Mouse (Mus musculus): ENCODE data around the gene Dnajc1. TPM values are rescaled to one million over a fixed set of nuclear protein-coding genes. Genes with fewer than 3 reads are reported as not detected.

Dnajc1 gene
- polyA plus RNA-seq, 1 experiment from 2014 or later = 16.5 TPM

DNA sequence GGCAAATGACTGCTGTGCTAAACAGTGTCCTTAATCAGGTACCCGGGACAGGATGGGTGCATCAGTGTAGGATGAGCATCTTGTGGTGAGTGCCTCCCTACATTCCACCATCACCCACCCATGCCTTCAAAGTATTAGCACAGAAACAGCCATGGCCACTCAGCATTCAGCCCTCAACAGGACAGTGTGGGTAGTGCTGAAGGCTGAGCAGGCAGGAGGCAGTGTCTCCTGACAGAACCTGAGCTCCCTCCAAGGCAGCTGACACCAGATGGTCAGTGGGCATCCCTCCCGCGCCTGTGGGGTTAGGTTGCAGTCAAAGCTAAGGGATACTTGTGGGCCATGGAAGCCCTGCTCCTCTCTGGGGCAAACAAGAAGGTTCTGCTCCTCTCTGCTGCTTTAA lies 174.8 kb downstream of the Dnajc1 start:
- H3K27me3 ChIP-seq (replicated peaks; ENCODE audit: control insufficient read depth, insufficient read depth, low read length) = no peaks in the 10 kb centered on the region
- H3K4me1 ChIP-seq (ENCODE audit: control insufficient read depth, insufficient read depth, low read length) = no peaks in the 10 kb centered on the region
- DNase-seq (ENCODE audit: low spot score) = no peak
- no peaks in the 10 kb centered on the region for H3K9me3 ChIP-seq (replicated peaks; ENCODE audit: control insufficient read depth, low read length)
- H3K9ac ChIP-seq (ENCODE audit: low read length) = no peak overlapping the region
- peaks cover 61% of the 10 kb centered on the region for H3K36me3 ChIP-seq (ENCODE audit: control insufficient read depth, insufficient read depth, low read length)
- WGBS = 78% methylated on average over 3 of the region's 3 CpGs
- no peak for ATAC-seq
- H3K27ac ChIP-seq (ENCODE audit: low read depth, low read length) = no peak overlapping the region
- no peak overlapping the region for H3K4me2 ChIP-seq (ENCODE audit: low read length)
- H3K4me3 ChIP-seq (ENCODE audit: low read depth, low read length) = no peak overlapping the region

DNA sequence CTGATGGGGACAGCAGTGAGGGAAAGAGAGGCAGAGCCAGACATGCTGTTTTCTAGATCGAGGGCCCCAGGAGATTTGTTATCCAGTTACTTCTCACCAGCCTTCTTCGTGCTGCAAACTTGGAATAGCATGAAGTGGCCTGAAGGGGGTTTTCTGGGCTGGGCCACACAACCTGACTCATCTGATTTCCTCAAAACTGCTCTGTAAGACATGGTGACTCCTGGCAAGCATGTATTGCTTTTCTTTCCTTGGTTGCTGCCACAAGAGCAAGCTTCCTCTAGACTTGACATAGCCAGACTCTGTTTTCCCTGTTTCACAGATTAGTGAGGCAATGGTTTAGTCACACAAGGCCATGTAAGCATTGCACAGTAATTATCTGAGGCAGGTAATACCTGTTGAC lies 178.6 kb downstream of the Dnajc1 start:
- no peaks in the 10 kb centered on the region for H3K27me3 ChIP-seq (replicated peaks; ENCODE audit: control insufficient read depth, insufficient read depth, low read length)
- H3K36me3 ChIP-seq (ENCODE audit: control insufficient read depth, insufficient read depth, low read length) = peaks cover 81% of the 10 kb centered on the region
- H3K4me2 ChIP-seq (ENCODE audit: low read length) = no peak overlapping the region
- WGBS = 89% methylated on average over 2 of the region's 2 CpGs
- ATAC-seq (no peak), DNase-seq (ENCODE audit: low spot score) (no peak)
- H3K4me3 ChIP-seq (ENCODE audit: low read depth, low read length) = no peak overlapping the region
- no peak overlapping the region for H3K9ac ChIP-seq (ENCODE audit: low read length)
- no peak overlapping the region for H3K27ac ChIP-seq (ENCODE audit: low read depth, low read length)
- H3K4me1 ChIP-seq (ENCODE audit: control insufficient read depth, insufficient read depth, low read length) = no peaks in the 10 kb centered on the region
- no peaks in the 10 kb centered on the region for H3K9me3 ChIP-seq (replicated peaks; ENCODE audit: control insufficient read depth, low read length)

- ATAC-seq (no peak), DNase-seq (ENCODE audit: low spot score) (no peak)
- Histone ChIP-seq H3K4me1 (ENCODE audit: control insufficient read depth, insufficient read depth, low read length) (peaks cover 4% of the 10 kb centered on the region; the same call in 1 of the 2 replicates), H3K4me3 (ENCODE audit: low read depth, low read length) (no peak overlapping the region), H3K4me2 (ENCODE audit: low read length) (no peak overlapping the region), H3K36me3 (ENCODE audit: control insufficient read depth, insufficient read depth, low read length) (peaks cover 82% of the 10 kb centered on the region), H3K9ac (ENCODE audit: low read length) (no peak overlapping the region), H3K27me3 (replicated peaks; ENCODE audit: control insufficient read depth, insufficient read depth, low read length) (no peaks in the 10 kb centered on the region), H3K9me3 (replicated peaks; ENCODE audit: control insufficient read depth, low read length) (no peaks in the 10 kb centered on the region), H3K27ac (ENCODE audit: low read depth, low read length) (no peak overlapping the region)
- 94% methylated on average over 4 of the region's 4 CpGs for WGBS
Observed at GRCm38 (mm10) chr2:18209948-18210347, 182.7 kb downstream of the Dnajc1 start.

- H3K9me3 ChIP-seq (replicated peaks; ENCODE audit: control insufficient read depth, low read length) = no peaks in the 10 kb centered on the region
- H3K4me1 ChIP-seq (ENCODE audit: control insufficient read depth, insufficient read depth, low read length) = peaks cover 4% of the 10 kb centered on the region; the same call in 1 of the 2 replicates
- no peak overlapping the region for H3K9ac ChIP-seq (ENCODE audit: low read length)
- H3K27ac ChIP-seq (ENCODE audit: low read depth, low read length) = no peak overlapping the region
- ATAC-seq = no peak
- no peaks in the 10 kb centered on the region for H3K27me3 ChIP-seq (replicated peaks; ENCODE audit: control insufficient read depth, insufficient read depth, low read length)
- no peak for DNase-seq (ENCODE audit: low spot score)
- peaks cover 79% of the 10 kb centered on the region for H3K36me3 ChIP-seq (ENCODE audit: control insufficient read depth, insufficient read depth, low read length)
- 86% methylated on average over 7 of the region's 7 CpGs for WGBS
- no peak overlapping the region for H3K4me3 ChIP-seq (ENCODE audit: low read depth, low read length)
- no peak overlapping the region for H3K4me2 ChIP-seq (ENCODE audit: low read length)
Observed at GRCm38 (mm10) chr2:18209211-18209823, 183.3 kb downstream of the Dnajc1 start.

DNA sequence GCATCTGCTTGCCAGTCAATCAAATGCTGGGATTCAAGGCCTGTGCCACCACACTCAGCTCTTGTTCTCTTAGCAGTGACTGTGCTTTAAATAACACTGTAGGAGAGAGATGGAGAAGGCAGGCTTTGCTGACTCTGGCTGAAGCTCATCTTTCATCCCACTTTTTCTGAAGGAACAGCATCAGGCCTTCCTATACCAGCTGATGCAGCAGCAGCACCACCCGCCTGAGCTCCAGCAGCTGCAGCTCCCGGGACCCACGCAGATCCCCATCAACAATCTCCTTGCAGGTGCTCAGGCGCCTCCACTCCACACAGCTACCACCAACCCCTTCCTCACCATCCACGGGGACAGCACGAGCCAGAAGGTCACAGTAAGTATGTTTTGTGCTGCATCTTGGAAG lies 184.1 kb downstream of the Dnajc1 start:
- no peak overlapping the region for H3K4me3 ChIP-seq (ENCODE audit: low read depth, low read length)
- no peak overlapping the region for H3K9ac ChIP-seq (ENCODE audit: low read length)
- H3K4me1 ChIP-seq (ENCODE audit: control insufficient read depth, insufficient read depth, low read length) = peaks cover 4% of the 10 kb centered on the region; the same call in 1 of the 2 replicates
- peak; percentile 33; the same call in 1 of the 2 replicates for ATAC-seq
- no peaks in the 10 kb centered on the region for H3K9me3 ChIP-seq (replicated peaks; ENCODE audit: control insufficient read depth, low read length)
- no peaks in the 10 kb centered on the region for H3K27me3 ChIP-seq (replicated peaks; ENCODE audit: control insufficient read depth, insufficient read depth, low read length)
- no peak overlapping the region for H3K27ac ChIP-seq (ENCODE audit: low read depth, low read length)
- DNase-seq (ENCODE audit: low spot score) = no peak
- 79% methylated on average over 6 of the region's 6 CpGs for WGBS
- peaks cover 79% of the 10 kb centered on the region for H3K36me3 ChIP-seq (ENCODE audit: control insufficient read depth, insufficient read depth, low read length)
- H3K4me2 ChIP-seq (ENCODE audit: low read length) = no peak overlapping the region

DNA sequence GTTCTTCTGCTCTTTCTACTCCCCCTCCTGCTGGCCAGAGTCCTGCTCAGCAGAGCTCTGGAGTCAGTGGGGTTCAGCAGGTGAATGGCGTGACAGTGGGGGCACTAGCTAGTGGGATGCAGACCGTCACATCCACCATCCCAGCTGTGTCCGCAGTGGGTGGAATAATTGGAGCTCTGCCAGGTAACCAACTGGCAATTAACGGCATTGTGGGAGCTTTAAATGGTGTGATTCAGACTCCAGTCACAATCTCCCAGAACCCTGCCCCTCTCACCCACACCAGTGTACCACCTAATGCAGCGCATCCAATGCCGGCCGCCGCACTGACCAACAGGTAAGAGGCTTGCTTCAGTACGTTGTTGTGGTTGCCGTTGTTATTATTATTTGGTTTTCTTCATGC lies 185.8 kb downstream of the Dnajc1 start:
- Histone ChIP-seq H3K4me3 (ENCODE audit: low read depth, low read length) (no peak overlapping the region), H3K9me3 (replicated peaks; ENCODE audit: control insufficient read depth, low read length) (no peaks in the 10 kb centered on the region), H3K27ac (ENCODE audit: low read depth, low read length) (peak overlapping the region; percentile 5; the same call in 1 of the 2 replicates), H3K27me3 (replicated peaks; ENCODE audit: control insufficient read depth, insufficient read depth, low read length) (no peaks in the 10 kb centered on the region), H3K9ac (ENCODE audit: low read length) (no peak overlapping the region), H3K4me2 (ENCODE audit: low read length) (no peak overlapping the region), H3K4me1 (ENCODE audit: control insufficient read depth, insufficient read depth, low read length) (peaks cover 4% of the 10 kb centered on the region; the same call in 1 of the 2 replicates), H3K36me3 (ENCODE audit: control insufficient read depth, insufficient read depth, low read length) (peaks cover 74% of the 10 kb centered on the region)
- peak; percentile 66 for DNase-seq (ENCODE audit: low spot score)
- 38% methylated on average over 10 of the region's 10 CpGs for WGBS
- peak; percentile 65 for ATAC-seq

DNA sequence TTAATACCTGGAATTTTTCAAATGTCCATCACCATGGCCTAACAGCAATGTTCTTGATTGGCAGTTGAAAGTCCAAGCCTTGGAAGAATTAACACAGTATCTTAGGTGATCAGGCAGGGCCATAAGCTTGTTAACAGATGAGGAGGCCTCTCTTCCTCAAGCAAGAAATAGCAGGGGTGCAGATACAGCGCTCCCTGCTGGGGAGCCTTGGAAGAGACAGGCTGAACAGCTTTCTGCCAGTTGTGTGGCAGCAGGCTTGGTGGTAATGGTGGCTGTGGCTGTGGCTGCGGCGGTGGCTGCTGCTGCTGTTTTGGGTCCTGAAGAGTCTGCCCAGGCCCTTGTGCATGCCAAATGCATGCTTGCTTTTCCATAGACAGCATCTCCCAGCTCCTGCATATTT lies 187.5 kb downstream of the Dnajc1 start:
- peaks cover 4% of the 10 kb centered on the region; the same call in 1 of the 2 replicates for H3K4me1 ChIP-seq (ENCODE audit: control insufficient read depth, insufficient read depth, low read length)
- WGBS = 64% methylated on average over 3 of the region's 3 CpGs
- no peak overlapping the region for H3K9ac ChIP-seq (ENCODE audit: low read length)
- H3K36me3 ChIP-seq (ENCODE audit: control insufficient read depth, insufficient read depth, low read length) = peaks cover 62% of the 10 kb centered on the region
- ATAC-seq (no peak), DNase-seq (ENCODE audit: low spot score) (peak; percentile 53)
- no peak overlapping the region for H3K4me3 ChIP-seq (ENCODE audit: low read depth, low read length)
- no peak overlapping the region for H3K27ac ChIP-seq (ENCODE audit: low read depth, low read length)
- H3K4me2 ChIP-seq (ENCODE audit: low read length) = no peak overlapping the region
- no peaks in the 10 kb centered on the region for H3K27me3 ChIP-seq (replicated peaks; ENCODE audit: control insufficient read depth, insufficient read depth, low read length)
- H3K9me3 ChIP-seq (replicated peaks; ENCODE audit: control insufficient read depth, low read length) = no peaks in the 10 kb centered on the region

DNA sequence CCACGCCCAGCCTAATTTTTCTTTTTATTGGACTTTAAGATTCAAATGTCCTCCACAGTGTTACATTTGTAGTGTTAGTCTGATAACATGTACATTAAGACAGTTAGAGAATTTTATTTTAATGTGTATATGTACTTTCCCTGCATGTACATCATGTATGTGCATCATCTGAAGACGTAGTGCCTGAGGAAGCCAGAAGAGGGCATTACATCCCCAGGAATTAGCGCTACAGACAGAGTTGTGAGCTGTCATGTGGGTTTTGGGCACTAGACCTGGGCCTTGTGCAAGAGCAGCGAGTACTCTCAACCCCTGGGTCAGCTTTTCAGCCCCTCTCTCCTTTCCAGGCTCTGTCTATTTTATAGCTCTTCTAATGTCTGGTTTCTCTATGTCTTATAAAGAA lies 189.7 kb downstream of the Dnajc1 start:
- peaks cover 4% of the 10 kb centered on the region; the same call in 1 of the 2 replicates for H3K4me1 ChIP-seq (ENCODE audit: control insufficient read depth, insufficient read depth, low read length)
- DNase-seq (ENCODE audit: low spot score) (no peak), ATAC-seq (no peak)
- H3K9ac ChIP-seq (ENCODE audit: low read length) = no peak overlapping the region
- H3K9me3 ChIP-seq (replicated peaks; ENCODE audit: control insufficient read depth, low read length) = no peaks in the 10 kb centered on the region
- no peak overlapping the region for H3K4me3 ChIP-seq (ENCODE audit: low read depth, low read length)
- WGBS = 93% methylated on average over 4 of the region's 4 CpGs
- H3K4me2 ChIP-seq (ENCODE audit: low read length) = no peak overlapping the region
- no peaks in the 10 kb centered on the region for H3K27me3 ChIP-seq (replicated peaks; ENCODE audit: control insufficient read depth, insufficient read depth, low read length)
- H3K36me3 ChIP-seq (ENCODE audit: control insufficient read depth, insufficient read depth, low read length) = peaks cover 54% of the 10 kb centered on the region
- no peak overlapping the region for H3K27ac ChIP-seq (ENCODE audit: low read depth, low read length)

GRCm38 (mm10) chr2:18201820-18202462 lies 190.7 kb downstream of the Dnajc1 start:
- Histone ChIP-seq H3K4me1 (ENCODE audit: control insufficient read depth, insufficient read depth, low read length) (peaks cover 4% of the 10 kb centered on the region; the same call in 1 of the 2 replicates), H3K27ac (ENCODE audit: low read depth, low read length) (no peak overlapping the region), H3K36me3 (ENCODE audit: control insufficient read depth, insufficient read depth, low read length) (peaks cover 51% of the 10 kb centered on the region), H3K9me3 (replicated peaks; ENCODE audit: control insufficient read depth, low read length) (no peaks in the 10 kb centered on the region), H3K4me2 (ENCODE audit: low read length) (no peak overlapping the region), H3K27me3 (replicated peaks; ENCODE audit: control insufficient read depth, insufficient read depth, low read length) (no peaks in the 10 kb centered on the region), H3K4me3 (ENCODE audit: low read depth, low read length) (no peak overlapping the region), H3K9ac (ENCODE audit: low read length) (no peak overlapping the region)
- no peak for DNase-seq (ENCODE audit: low spot score)
- no peak for ATAC-seq
- WGBS = 50% methylated on average over 1 of the region's 1 CpGs

Measured in forebrain, embryonic 14.5 days (tissue).